Mouse (Mus musculus): ENCODE measurements around the gene Eif2a. TPM values are rescaled to one million over a fixed set of nuclear protein-coding genes. Genes with fewer than 3 reads are reported as not detected.

Eif2a gene
- polyA plus RNA-seq, 1 experiment, result 14.1 TPM

DNA sequence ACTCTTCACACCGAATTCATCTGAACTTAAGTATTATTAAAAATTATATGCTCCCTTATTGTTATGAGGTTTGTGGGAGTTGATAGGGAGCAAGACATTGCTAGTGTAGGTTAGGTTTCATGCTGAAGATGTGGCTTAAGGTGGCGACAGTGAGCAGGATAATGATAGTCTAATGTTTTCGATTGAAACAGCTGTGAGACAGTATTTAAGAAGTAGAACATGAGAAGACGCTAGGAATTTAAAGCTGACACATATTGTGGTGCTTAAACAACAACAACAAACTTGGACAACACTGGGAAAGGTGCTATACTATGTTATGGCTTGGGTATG, 752 bp downstream of the Eif2a start:
- Histone ChIP-seq H3K4me1 (replicated peaks; ENCODE audit: control insufficient read depth, insufficient read depth, low read length) (no peaks in the 10 kb centered on the region), H3K27me3 (ENCODE audit: control insufficient read depth, insufficient read depth, low read length) (no peaks in the 10 kb centered on the region), H3K36me3 (ENCODE audit: control insufficient read depth, insufficient read depth, low read length) (peaks cover 12% of the 10 kb centered on the region; the same call in 1 of the 2 replicates), H3K4me3 (ENCODE audit: control insufficient read depth, insufficient read depth, low read length) (no peak overlapping the region), H3K27ac (ENCODE audit: control insufficient read depth, insufficient read depth, low read length) (no peak overlapping the region)
- TF ChIP-seq CTCF (IDR thresholded peaks at IDR 0.05; ENCODE audit: borderline replicate concordance, control insufficient read depth, extremely low read depth, insufficient read depth, low read length, poor library complexity) (no peak), POLR2A (IDR thresholded peaks at IDR 0.05; ENCODE audit: control insufficient read depth, extremely low read depth, insufficient read depth, low read length, poor library complexity) (no peak)
- DNase-seq, result no peak
- 5% methylated on average over 4 of the region's 4 CpGs for WGBS

DNA sequence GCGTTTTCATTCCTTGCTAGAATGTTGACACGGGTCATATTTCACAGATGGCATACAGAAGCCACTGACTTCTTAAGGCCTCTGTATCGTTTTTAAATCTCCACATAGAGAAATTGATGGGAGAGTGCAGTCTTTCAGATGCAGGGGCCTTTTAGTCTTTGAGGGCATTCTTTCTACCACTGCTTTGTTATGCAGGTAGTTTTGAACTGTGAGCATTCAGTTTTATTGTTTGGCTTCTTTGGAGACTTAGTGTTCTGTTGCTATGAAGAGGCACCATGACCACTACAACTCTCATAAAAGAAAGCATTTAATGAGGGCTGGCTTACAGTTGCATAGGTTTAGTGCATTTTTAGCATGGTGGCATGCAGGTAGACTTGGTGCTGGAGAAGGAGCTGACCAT, 11.0 kb downstream of the Eif2a start:
- Histone ChIP-seq H3K4me1 (replicated peaks; ENCODE audit: control insufficient read depth, insufficient read depth, low read length) (no peaks in the 10 kb centered on the region), H3K4me3 (ENCODE audit: control insufficient read depth, insufficient read depth, low read length) (no peak overlapping the region), H3K36me3 (ENCODE audit: control insufficient read depth, insufficient read depth, low read length) (peaks cover 32% of the 10 kb centered on the region), H3K27ac (ENCODE audit: control insufficient read depth, insufficient read depth, low read length) (no peak overlapping the region), H3K27me3 (ENCODE audit: control insufficient read depth, insufficient read depth, low read length) (no peaks in the 10 kb centered on the region)
- TF ChIP-seq CTCF (IDR thresholded peaks at IDR 0.05; ENCODE audit: borderline replicate concordance, control insufficient read depth, extremely low read depth, insufficient read depth, low read length, poor library complexity), result no peak
- no peak for DNase-seq
- WGBS, result 96% methylated on average over 3 of the region's 3 CpGs

DNA sequence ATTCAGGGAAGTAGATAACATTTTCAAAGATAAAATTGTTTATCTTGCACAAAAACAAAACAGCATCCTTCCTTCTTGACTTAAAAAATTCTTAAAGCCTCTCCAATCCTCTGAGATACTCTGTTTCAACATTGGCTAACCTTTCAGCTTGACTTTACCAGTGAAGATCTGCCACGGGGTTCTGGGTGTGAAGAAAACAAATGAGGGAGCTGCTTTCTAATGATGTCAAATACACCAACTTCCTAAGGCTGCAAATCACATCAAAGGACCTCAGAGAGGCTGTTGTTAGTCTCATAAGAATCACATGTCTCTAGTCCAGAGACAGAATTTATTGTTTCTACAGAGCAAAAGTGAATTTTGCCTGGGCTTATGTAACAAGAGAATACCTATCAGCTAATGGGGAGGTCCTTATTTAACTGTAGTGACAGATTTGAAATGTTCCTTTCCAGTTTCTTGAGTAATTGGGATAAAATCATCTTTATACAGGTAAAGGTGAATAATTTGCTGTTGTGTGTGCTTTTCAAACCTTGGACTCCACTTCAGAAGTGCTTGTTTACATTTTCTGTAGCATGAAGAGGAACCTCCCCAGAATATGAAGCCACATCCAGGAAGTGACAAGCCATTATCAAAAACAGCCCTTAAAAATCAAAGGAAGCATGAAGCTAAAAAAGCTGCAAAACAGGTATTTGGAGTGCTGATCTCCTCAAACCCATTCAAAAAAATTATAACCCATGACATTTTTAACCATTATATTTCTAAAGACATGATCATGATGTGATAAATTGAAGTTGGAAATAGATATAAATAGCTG, 26.6 kb downstream of the Eif2a start:
- H3K4me1 ChIP-seq (replicated peaks; ENCODE audit: control insufficient read depth, insufficient read depth, low read length), result no peaks in the 10 kb centered on the region; the same call in 1 of the 2 replicates
- no peaks in the 10 kb centered on the region for H3K27me3 ChIP-seq (ENCODE audit: control insufficient read depth, insufficient read depth, low read length)
- no peak overlapping the region for H3K27ac ChIP-seq (ENCODE audit: control insufficient read depth, insufficient read depth, low read length)
- no peak for TF ChIP-seq CTCF (IDR thresholded peaks at IDR 0.05; ENCODE audit: borderline replicate concordance, control insufficient read depth, extremely low read depth, insufficient read depth, low read length, poor library complexity)
- no peak for TF ChIP-seq POLR2A (IDR thresholded peaks at IDR 0.05; ENCODE audit: control insufficient read depth, extremely low read depth, insufficient read depth, low read length, poor library complexity)
- H3K36me3 ChIP-seq (ENCODE audit: control insufficient read depth, insufficient read depth, low read length), result peaks cover 32% of the 10 kb centered on the region
- DNase-seq, result no peak
- H3K4me3 ChIP-seq (ENCODE audit: control insufficient read depth, insufficient read depth, low read length), result no peak overlapping the region
- WGBS, result 73% methylated on average over 1 of the region's 1 CpGs

DNA sequence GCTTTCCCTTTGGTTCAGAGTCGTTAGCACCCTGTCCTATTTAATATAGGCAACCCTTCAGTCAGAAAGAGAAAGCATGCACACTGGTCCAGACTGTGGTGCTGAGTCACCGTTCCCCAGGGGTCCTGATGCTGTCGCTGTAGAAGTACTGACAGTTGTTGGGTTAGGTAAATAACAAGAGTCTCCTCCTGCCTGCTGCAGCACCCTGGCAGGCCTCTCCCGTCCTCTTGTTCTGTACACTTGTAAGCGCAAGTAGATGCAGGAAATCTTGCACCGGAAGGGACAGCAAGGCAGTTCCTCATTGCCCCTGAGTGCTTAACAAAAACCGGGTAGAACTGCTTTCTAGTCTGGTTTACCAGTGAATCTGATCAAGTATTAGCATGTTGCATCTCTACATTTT, 31.0 kb downstream of the Eif2a start:
- Histone ChIP-seq H3K27me3 (ENCODE audit: control insufficient read depth, insufficient read depth, low read length) (no peaks in the 10 kb centered on the region), H3K36me3 (ENCODE audit: control insufficient read depth, insufficient read depth, low read length) (peaks cover 27% of the 10 kb centered on the region), H3K4me1 (replicated peaks; ENCODE audit: control insufficient read depth, insufficient read depth, low read length) (no peaks in the 10 kb centered on the region; the same call in 1 of the 2 replicates), H3K4me3 (ENCODE audit: control insufficient read depth, insufficient read depth, low read length) (no peak overlapping the region), H3K27ac (ENCODE audit: control insufficient read depth, insufficient read depth, low read length) (no peak overlapping the region)
- WGBS, result 66% methylated on average over 7 of the region's 7 CpGs
- TF ChIP-seq CTCF (IDR thresholded peaks at IDR 0.05; ENCODE audit: borderline replicate concordance, control insufficient read depth, extremely low read depth, insufficient read depth, low read length, poor library complexity) (no peak), POLR2A (IDR thresholded peaks at IDR 0.05; ENCODE audit: control insufficient read depth, extremely low read depth, insufficient read depth, low read length, poor library complexity) (no peak)
- DNase-seq, result no peak

DNA sequence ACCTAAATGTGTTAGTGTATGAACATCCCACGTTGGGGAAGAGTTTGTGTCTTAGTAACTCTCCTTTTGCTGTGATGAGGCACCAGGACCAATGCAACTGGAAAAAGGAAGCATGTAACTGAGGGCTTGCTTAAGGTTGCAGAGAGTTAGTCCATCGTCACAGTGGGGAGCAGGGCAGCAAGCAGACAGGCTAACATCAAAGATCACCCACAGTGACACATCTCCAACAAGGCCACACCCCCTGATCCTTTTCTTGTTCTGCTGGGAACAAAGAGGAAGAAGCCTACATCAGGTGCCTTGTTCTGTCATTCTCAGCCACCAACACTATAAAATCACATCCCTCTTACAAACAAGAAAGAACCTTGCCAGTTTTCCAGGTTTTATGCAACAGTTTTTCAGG, 34.3 kb downstream of the Eif2a start:
- peaks cover 20% of the 10 kb centered on the region for H3K36me3 ChIP-seq (ENCODE audit: control insufficient read depth, insufficient read depth, low read length)
- H3K4me3 ChIP-seq (ENCODE audit: control insufficient read depth, insufficient read depth, low read length), result no peak overlapping the region
- 70% methylated on average over 2 of the region's 2 CpGs for WGBS
- H3K27me3 ChIP-seq (ENCODE audit: control insufficient read depth, insufficient read depth, low read length), result no peaks in the 10 kb centered on the region
- H3K4me1 ChIP-seq (replicated peaks; ENCODE audit: control insufficient read depth, insufficient read depth, low read length), result no peaks in the 10 kb centered on the region
- DNase-seq, result no peak
- TF ChIP-seq CTCF (IDR thresholded peaks at IDR 0.05; ENCODE audit: borderline replicate concordance, control insufficient read depth, extremely low read depth, insufficient read depth, low read length, poor library complexity) (no peak), POLR2A (IDR thresholded peaks at IDR 0.05; ENCODE audit: control insufficient read depth, extremely low read depth, insufficient read depth, low read length, poor library complexity) (no peak)
- no peak overlapping the region for H3K27ac ChIP-seq (ENCODE audit: control insufficient read depth, insufficient read depth, low read length)

DNA sequence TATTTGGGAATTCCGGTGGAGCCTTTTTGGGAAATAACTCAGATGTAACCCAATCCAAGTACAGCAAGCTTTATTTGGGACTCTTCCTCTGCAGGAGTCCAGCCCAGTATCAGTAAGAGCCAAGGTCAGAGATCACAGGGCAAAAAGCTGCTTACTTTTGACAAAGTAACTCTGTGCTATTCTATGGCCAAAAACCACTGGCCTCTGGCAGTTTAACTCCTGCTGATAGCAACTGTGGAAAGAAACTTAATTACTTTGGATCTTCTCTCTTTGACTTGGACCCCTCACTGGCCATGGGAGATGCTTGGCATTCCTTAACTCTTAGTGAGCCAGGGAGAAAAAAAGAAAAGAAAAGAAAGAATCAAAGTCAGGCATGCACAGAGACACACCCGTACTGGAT, 35.8 kb downstream of the Eif2a start:
- Histone ChIP-seq H3K36me3 (ENCODE audit: control insufficient read depth, insufficient read depth, low read length) (peaks cover 15% of the 10 kb centered on the region), H3K27ac (ENCODE audit: control insufficient read depth, insufficient read depth, low read length) (no peak overlapping the region), H3K4me1 (replicated peaks; ENCODE audit: control insufficient read depth, insufficient read depth, low read length) (no peaks in the 10 kb centered on the region), H3K4me3 (ENCODE audit: control insufficient read depth, insufficient read depth, low read length) (no peak overlapping the region), H3K27me3 (ENCODE audit: control insufficient read depth, insufficient read depth, low read length) (no peaks in the 10 kb centered on the region)
- DNase-seq, result no peak
- TF ChIP-seq CTCF (IDR thresholded peaks at IDR 0.05; ENCODE audit: borderline replicate concordance, control insufficient read depth, extremely low read depth, insufficient read depth, low read length, poor library complexity) (no peak), POLR2A (IDR thresholded peaks at IDR 0.05; ENCODE audit: control insufficient read depth, extremely low read depth, insufficient read depth, low read length, poor library complexity) (no peak)
- 94% methylated on average over 2 of the region's 2 CpGs for WGBS

DNA sequence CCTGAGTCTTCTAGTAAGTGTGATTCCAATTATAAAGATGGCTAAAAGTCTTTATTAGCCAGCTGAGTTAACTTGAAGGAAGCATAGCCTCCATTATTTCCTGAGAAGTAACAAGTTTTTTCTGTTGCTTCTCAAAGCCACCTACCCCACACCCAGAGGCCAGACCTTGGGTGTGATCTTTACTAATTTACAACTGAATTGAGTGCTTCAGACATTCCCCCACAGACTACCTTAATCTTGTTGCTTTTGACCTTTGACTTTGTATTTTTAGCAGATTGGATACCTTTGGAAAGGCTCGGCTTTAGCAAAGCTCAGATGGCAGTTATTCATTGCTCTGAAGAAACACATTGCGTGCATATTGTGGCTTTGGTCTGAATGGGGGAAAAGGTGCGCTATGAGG, 45.2 kb downstream of the Eif2a start:
- Histone ChIP-seq H3K27me3 (ENCODE audit: control insufficient read depth, insufficient read depth, low read length) (no peaks in the 10 kb centered on the region), H3K4me1 (replicated peaks; ENCODE audit: control insufficient read depth, insufficient read depth, low read length) (no peaks in the 10 kb centered on the region), H3K4me3 (ENCODE audit: control insufficient read depth, insufficient read depth, low read length) (no peak overlapping the region), H3K27ac (ENCODE audit: control insufficient read depth, insufficient read depth, low read length) (no peak overlapping the region), H3K36me3 (ENCODE audit: control insufficient read depth, insufficient read depth, low read length) (no peaks in the 10 kb centered on the region)
- no peak for TF ChIP-seq CTCF (IDR thresholded peaks at IDR 0.05; ENCODE audit: borderline replicate concordance, control insufficient read depth, extremely low read depth, insufficient read depth, low read length, poor library complexity)
- no peak for TF ChIP-seq POLR2A (IDR thresholded peaks at IDR 0.05; ENCODE audit: control insufficient read depth, extremely low read depth, insufficient read depth, low read length, poor library complexity)
- no peak for DNase-seq
- 97% methylated on average over 3 of the region's 3 CpGs for WGBS
